Mouse (Mus musculus) gonadal fat pad, adult 2 months (tissue): ENCODE measurements at regions not wholly inside any gene's neighbourhood (a gene's known extent, or its start where the extent isn't known, plus 50 kb on each side); places are given as distances from the start of the nearest gene placed in this dataset.

Source experiments
- DNase-seq: peaks from one replicate; pipeline ENCODE4 v3.0.0-alpha.2; 2012; ENCODE audit warnings: low read depth

GRCm38 (mm10) chr10:96786903-96787571, 170.2 kb downstream of the Btg1 start:
- DNase-seq, result no peak

DNA sequence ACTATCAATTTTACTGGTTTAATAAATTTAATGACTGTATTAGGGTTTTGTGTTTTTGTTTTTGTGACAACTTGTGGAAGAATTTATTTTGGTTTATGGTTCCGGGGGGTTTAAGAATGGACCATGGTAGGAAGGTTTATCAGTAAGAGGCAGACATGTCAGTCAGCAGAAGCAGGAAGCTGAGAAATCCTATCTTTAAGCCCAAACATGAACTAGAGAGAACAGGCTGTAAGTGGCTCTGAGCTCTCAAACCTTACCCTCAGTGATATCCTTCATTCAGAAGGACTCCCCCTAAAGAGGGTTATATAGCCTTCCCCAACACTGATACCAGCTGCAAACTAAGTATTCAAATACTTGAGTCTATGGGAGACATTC, 170.8 kb downstream of the Btg1 start:
- no peak for DNase-seq

DNA sequence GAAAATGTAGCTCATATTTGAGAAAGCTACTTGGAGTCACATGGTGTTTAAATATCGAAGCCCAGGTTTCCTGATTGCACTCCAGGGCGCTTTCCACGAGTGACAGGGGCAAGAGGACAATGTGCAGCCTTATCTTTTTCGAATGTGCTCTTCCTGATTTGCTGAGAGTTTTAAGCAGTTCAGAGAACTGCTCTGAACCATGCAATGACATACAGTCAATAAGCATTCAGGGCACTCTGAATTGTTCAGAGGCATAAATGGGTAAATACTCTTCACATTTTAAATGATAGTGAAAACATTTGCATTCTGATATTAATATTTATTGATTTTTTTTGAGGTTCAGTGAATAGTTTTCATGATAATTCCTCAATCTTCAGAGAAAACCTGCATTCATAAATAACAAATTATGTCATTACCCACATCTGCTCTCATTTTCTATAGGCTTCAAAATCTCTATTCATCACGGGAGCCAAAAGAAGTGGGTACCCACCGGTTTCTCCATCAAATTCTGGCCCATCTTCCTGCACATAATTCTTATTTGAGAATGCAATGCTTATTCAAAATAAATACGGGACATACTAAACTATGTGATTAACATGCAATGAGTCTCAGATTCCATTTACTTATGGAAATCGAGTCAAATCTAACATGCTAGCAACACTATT, 171.7 kb downstream of the Btg1 start:
- no peak for DNase-seq

- no peak for DNase-seq
These were observed 180.3 kb downstream of the Btg1 start for GRCm38 (mm10) chr10:96797116-96797515.

DNA sequence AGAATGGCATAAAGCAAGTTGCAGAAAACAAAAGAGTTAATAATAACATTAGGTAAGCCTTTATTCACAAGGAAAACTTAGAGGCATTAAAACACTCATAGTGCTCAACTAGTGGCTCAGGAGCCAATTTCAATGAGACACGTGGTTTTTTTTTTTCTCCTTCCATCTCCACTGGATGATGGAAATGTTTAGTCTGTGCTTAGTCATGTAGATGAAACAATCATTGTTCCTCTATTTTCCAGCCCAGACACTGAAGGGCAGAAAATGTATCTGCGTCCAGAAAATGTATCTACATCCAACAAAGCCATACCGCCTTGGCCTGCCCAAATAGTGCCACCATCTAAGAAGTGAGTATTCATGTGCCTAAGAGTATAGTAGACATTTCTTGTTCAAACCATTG, 184.0 kb downstream of the Btg1 start:
- DNase-seq, result no peak

DNA sequence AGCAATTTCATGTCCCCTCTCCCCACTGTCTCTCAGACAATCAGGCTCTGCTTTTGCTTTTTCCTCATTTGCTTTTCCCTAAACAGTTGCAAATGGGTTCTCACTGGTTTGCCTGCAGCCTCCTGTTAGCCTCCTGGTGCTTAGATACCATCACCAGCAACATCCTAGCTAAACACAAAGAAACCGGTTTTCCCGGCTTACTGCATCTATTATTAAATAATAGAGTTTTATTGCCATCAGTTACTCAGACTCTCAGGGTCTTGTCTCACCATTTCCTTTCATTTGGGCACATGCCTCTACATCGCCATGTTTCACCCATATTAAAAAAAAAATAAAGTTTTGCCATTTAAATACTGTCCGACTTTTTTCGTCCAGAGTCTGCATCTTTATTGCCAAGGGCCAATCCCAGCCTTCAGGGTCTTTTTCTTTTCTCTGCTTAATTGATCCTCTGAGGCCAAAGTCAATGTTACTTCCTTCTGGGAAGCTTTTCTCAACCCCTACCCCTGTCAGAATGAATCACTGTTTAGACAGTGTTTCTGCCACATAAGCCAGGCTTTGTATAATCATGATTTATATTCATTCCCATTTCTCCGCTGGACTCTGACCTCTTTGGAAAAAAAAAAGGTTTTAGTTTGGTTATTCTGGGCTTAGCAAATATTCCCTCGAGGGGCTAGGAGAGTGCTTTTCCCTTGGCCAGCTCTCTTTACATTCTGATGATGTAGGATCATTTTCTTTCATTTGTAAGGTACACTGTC, 187.4 kb downstream of the Btg1 start:
- no peak for DNase-seq

DNA sequence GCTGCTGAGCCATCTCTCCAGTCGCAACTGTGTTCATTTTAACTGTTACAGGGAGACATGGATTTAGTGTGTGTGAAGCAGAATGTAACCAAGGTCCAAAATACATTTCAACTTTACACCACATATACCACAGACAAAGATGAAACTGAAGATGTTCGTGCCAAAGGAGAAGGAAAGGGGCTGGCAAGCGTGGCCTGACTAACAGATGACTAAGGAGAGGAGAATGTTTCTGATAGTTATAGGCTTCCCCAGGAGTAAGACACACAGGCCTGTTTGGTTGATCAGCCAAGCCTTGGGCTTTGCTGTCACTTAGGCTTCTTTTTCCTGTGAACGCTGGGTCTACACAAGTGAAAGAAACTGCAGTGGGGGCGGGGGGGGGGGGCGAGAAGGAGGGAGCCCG, 189.8 kb downstream of the Btg1 start:
- DNase-seq, result no peak

DNA sequence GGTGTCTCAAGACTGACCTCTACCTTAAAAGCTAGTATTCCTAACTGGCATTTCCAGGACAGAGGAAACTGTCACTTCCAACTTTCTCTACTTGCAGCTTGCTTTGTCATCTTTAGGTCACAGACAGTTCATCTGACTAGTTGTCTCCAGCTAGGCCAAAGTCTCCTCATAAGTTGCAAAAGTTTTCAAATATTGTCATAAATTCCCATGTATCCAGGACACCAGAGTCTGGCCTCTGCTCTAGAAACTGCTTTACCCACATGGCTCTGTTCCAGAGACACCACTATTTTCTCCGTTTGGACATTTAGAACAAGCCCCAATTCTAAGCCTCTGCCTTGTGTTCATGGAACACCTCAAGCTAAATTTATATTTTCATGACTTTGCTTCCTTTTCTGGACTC, 205.0 kb downstream of the Btg1 start:
- DNase-seq, result no peak

DNA sequence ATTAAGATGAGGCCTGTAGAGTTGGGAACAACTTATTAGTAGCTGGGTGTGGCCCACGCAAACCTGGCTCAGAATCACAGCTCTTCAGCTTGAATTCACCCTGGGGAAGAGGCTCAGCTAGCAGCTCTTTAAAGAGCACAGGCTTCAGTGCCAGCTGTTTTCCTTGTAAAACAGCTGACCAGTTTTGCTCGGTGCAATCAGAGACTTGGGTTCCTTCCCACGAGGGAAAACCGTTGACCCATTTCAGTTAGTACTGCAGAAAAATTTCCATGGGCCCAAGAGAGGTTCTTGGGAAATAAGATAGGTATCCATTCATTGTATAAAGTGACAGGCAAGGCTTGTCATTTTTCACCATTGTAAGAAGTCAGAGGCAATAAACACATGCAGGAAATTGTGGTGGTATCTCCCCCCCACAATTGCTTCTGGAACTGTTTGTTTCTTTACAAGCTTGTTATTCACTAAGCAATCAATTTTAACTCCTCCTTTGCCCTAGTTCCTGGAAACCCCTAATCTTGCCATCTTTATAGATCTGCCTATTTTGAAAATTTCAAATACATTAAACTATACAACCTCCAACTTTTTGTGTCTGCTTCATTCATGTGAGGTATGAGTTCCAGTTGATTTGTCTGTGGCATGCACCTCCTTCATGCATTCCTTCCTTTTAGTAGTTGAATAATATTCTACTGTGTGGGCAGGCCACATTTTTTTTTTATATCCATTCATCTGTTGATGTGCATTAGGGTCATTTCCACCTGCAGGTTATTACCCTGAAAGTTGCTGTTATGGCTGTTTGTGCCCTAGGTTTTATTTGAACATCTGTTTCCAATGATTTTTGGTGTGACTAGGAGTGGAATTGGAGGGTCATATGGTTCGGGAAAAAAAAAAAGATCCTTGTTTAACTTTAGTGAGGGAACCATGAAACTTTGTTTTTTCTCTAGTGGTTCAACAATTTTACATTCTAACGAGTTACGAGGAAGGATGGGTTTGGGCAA, 205.8 kb downstream of the Btg1 start:
- DNase-seq, result no peak

DNA sequence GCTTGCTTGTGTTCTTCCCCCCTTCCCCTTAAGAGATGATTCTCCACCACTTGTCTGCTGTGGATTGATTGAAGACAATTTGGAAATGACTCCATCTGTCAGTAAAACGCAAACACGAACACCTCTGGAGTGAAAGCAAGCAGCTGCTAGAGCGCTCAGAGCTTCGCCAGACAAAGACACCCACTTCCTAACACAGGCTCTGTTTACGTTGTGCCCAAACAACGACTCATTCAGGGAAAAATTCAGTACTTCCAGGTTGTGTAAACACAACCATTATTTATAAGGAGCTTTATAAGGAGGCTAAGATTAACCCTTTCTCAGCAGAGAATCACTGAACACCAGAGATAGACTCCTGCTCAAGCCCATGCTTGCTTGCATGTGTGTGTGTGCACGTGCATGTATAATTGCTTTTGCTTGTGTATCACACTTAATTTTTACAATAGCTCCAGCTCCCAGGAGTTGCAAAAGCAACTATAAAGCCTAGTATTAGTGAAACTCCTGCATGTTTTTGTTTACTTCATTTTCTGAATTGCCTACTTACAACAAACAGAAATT, 209.5 kb downstream of the Btg1 start:
- DNase-seq, result no peak

DNA sequence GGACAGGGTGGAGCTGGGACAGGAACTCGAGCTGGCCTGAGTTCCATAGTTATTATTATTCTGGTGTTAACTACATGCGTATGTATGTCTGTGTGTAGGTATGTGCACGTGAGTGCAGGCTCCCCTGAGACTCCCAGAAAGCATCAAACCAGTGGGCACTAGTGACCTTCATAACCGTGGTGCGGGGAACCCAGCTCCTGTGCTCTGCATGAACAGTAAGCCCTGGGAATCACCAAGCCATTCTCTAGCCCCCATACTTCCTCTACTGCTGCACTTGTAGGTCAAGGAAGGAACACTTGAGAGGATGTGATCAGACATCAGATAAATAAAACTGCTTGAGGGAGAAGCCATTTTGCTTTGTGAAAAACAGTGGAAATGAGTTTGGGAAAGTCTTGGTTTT, 211.2 kb downstream of the Btg1 start:
- no peak for DNase-seq

GRCm38 (mm10) chr10:96828581-96829246, 211.9 kb downstream of the Btg1 start:
- DNase-seq, result no peak

GRCm38 (mm10) chr10:96831071-96831470, 214.3 kb downstream of the Btg1 start:
- DNase-seq, result no peak

- no peak for DNase-seq
These were observed 220.4 kb downstream of the Btg1 start for GRCm38 (mm10) chr10:96837230-96837629.

- no peak for DNase-seq
These were observed 224.3 kb downstream of the Btg1 start for GRCm38 (mm10) chr10:96841128-96841527.

- DNase-seq, result no peak
These were observed 225.2 kb downstream of the Btg1 start for GRCm38 (mm10) chr10:96841956-96842355.

- DNase-seq, result no peak
These were observed 229.1 kb downstream of the Btg1 start for GRCm38 (mm10) chr10:96845906-96846305.

- DNase-seq, result no peak
These were observed 230.2 kb downstream of the Btg1 start for GRCm38 (mm10) chr10:96847028-96847427.

- DNase-seq, result no peak
These were observed 230.8 kb downstream of the Btg1 start for GRCm38 (mm10) chr10:96847433-96848165.

- no peak for DNase-seq
These were observed 231.7 kb downstream of the Btg1 start for GRCm38 (mm10) chr10:96848496-96848895.
